Mouse (Mus musculus) stomach, embryonic 14.5 days (tissue): ENCODE results near the gene Cdc40. TPM values are rescaled to one million over a fixed set of nuclear protein-coding genes. Genes with fewer than 3 reads are reported as not detected.

ENCODE experiments used
- ATAC-seq: fragments of 200-750 bp; cut with Nextera tagmentation; 2 replicates; pipeline ENCODE4 v1.8.0; 2017; ENCODE audit warnings: low read depth, moderate TSS enrichment; ENCODE audit not compliant: insufficient number of reproducible peaks, insufficient read depth, low FRiP score
- H3K27ac ChIP-seq: fragments of 300-500 bp; sonication (generic); 2 replicates; pipeline ENCODE4 v1.5.1; 2014; ENCODE audit warnings: mild to moderate bottlenecking, low read length, moderate library complexity, mixed read lengths
- H3K27me3 ChIP-seq: fragments of 300-500 bp; sonication (generic); 2 replicates; pipeline ENCODE4 v1.6.1; 2014; ENCODE audit warnings: low read length, control low read depth, mixed read lengths; ENCODE audit not compliant: control insufficient read depth, insufficient read depth
- H3K36me3 ChIP-seq: fragments of 300-500 bp; sonication (generic); 2 replicates; pipeline ENCODE4 v1.6.1; 2014; ENCODE audit warnings: mild to moderate bottlenecking, control low read depth, low read length, moderate library complexity, mixed read lengths; ENCODE audit not compliant: control insufficient read depth, insufficient read depth
- H3K4me1 ChIP-seq: fragments of 300-500 bp; sonication (generic); 2 replicates; pipeline ENCODE4 v1.6.1; 2014; ENCODE audit warnings: low read length, control low read depth, mixed read lengths; ENCODE audit not compliant: control insufficient read depth, insufficient read depth
- H3K4me2 ChIP-seq: fragments of 300-500 bp; sonication (generic); replicated peaks from 2 replicates; pipeline ENCODE4 v1.6.1; 2014; ENCODE audit warnings: low read depth, low read length, control low read depth
- H3K4me3 ChIP-seq: fragments of 300-500 bp; sonication (generic); 2 replicates; pipeline ENCODE4 v1.5.1; 2014; ENCODE audit warnings: low read depth, low read length, control low read depth
- H3K9ac ChIP-seq: fragments of 300-500 bp; sonication (generic); replicated peaks from 2 replicates; pipeline ENCODE4 v1.6.1; 2014; ENCODE audit warnings: low read depth, mild to moderate bottlenecking, control low read depth, low read length, moderate library complexity, mixed read lengths
- H3K9me3 ChIP-seq: fragments of 300-500 bp; sonication (generic); 2 replicates; pipeline ENCODE4 v1.6.1; 2016; ENCODE audit warnings: low read depth, low read length, control low read depth; ENCODE audit not compliant: control insufficient read depth
- WGBS: fragments of 180-500 bp; shearing (Covaris S2); extraction: QIAGEN DNeasy Blood & Tissue Kit; methylation state at CpG from one replicate; pipeline ENCODE4 v1.1.7; 2014; 5-methylcytosine and 5-hydroxymethylcytosine counted together
- polyA plus RNA-seq: library from polyadenylated mRNA; unstranded; fragments of >200 nt; fragmentation: Nextera tagmentation; extraction: Ambion mirVana; gene quantifications from 2 replicates; pipeline ENCODE4 v1.2.1, GENCODE M21; 2014

The Cdc40 gene
- polyA plus RNA-seq, 1 experiment from 2014 or later, result 35.7 TPM

DNA sequence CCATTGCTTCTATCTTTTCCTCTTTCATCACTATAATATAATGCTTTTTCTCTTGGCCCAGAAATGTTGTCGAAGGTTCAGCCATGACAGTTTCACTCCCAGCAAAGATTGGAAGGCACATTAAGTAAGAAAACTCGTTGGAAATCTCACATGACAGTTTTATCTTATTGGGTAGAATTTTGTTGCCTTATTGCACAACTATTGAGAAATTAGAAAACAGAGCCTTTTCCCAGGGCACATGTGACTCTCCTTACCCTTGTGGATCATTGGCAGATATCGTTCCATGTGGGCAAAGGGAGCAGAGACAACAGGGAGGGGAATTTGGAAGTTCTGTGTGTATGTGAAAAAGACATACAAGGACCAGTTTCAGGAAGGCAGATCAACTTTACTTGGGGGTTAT, 92.7 kb downstream of the Cdc40 start:
- no peak for ATAC-seq
- Histone ChIP-seq H3K27me3 (no peaks in the 10 kb centered on the region), H3K4me1 (no peaks in the 10 kb centered on the region), H3K4me3 (no peak overlapping the region), H3K27ac (no peak overlapping the region), H3K36me3 (no peaks in the 10 kb centered on the region), H3K9me3 (no peaks in the 10 kb centered on the region), H3K4me2 (no peak overlapping the region), H3K9ac (no peak overlapping the region)
- WGBS, result 76% methylated on average over 3 of the region's 3 CpGs

Other genes with a start within 250 kb of the Cdc40 start
- gene Mettl24, start 200.0 kb downstream of the Cdc40 start, polyA plus RNA-seq, result 3.9 and 4.0 TPM in 2 replicates
- 17.6 and 18.8 TPM in 2 replicates for gene Wasf1, start 164 bp upstream of the Cdc40 start, polyA plus RNA-seq
- not detected in 2 replicates for gene Gpr6, start 189.0 kb upstream of the Cdc40 start, polyA plus RNA-seq